In the genomic region with DNA sequence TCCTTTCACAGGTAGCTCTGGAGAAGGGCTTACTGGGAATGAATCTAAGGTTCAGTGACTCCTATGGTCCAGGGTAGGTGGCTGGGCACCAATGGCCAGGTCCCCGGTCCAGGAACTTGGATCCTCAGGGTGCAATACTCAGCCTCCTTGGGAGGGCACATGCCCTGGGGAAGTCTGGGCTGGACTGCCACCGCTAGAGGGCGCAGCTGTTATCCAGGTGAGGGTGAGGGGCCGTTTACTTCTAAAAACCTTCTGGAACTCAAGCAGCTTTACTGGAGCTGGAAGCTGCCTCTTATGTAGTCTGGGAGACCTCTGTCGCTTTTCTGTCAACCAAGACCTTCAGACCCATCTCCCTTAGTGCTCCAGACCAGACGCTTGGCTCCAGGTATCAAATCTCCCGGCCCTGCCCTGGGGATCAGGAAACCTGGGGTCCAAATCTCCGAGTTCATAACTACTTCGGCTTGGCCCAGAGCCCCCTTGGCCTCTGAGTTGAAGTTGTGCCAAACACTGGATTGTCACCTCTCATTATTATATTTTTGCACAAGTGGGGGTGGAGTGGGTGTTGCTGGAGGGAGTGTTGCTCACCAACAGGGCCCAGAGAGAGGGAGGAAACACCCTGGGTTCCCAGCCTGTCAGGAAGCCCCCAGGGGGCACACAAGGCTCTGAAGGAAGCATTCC, we compare ENCODE assay signal across 8 mouse cellular contexts. TPM values are rescaled to one million over a fixed set of nuclear protein-coding genes. Genes with fewer than 3 reads are reported as not detected.
DNase-seq lines count a peak whose midpoint lies in the region; ATAC-seq and TF ChIP-seq lines count a peak whose summit lies in the region.

No protein-coding gene starts in this region.

- 0 out of 2 replicates have a peak, but pooled peaks cover 3% of the 10 kb centered on the region for H3K9me3 ChIP-seq in limb, embryonic 14.5 days (ENCODE audit: control insufficient read depth, low read length)
- H3K9me3 ChIP-seq in stomach, postnatal 0 days (ENCODE audit: control insufficient read depth, low read length), result no peaks in the 10 kb centered on the region

- TF ChIP-seq CTCF in cortical plate, adult 2 months (IDR thresholded peaks at IDR 0.05; ENCODE audit: extremely low read depth, insufficient read depth, low read length), result peak; percentile 85
- TF ChIP-seq CTCF in stomach, postnatal 0 days (IDR thresholded peaks at IDR 0.05; ENCODE audit: low read depth), result peak; percentile 91

- H3K27ac ChIP-seq in cortical plate, adult 2 months (ENCODE audit: insufficient read depth, low read length), result no peak overlapping the region
- peak overlapping the region; percentile 56 for H3K27ac ChIP-seq in limb, embryonic 14.5 days (replicated peaks; ENCODE audit: low read depth, low read length)
- no peak overlapping the region for H3K27ac ChIP-seq in stomach, postnatal 0 days (replicated peaks)

- ATAC-seq in limb, embryonic 14.5 days (ENCODE audit: low FRiP score, low read depth), result no peak
- no peak for ATAC-seq in stomach, postnatal 0 days (ENCODE audit: low FRiP score, low TSS enrichment)

- 6% methylated on average over 9 of the region's 9 CpGs for WGBS in limb, embryonic 14.5 days
- 17% methylated on average over 9 of the region's 9 CpGs for WGBS in stomach, postnatal 0 days

- TF ChIP-seq EP300 in stomach, postnatal 0 days (optimal IDR thresholded peaks at IDR 0.05), result no peak

- peak; percentile 57 for DNase-seq in 3134 (ENCODE audit: extremely low read depth, insufficient read length, low spot score)
- peak; percentile 92 for DNase-seq in ZHBTc4 (ENCODE audit: low read depth, low spot score)
- peak; percentile 84 for DNase-seq in gastrocnemius, postnatal 14 days
- peak; percentile 90 for DNase-seq in induced T-regulatory cell, adult 2 months (ENCODE audit: low read depth)
- peak; percentile 80 for DNase-seq in limb, embryonic 14.5 days (ENCODE audit: low spot score)
- peak; percentile 55 to 76 for DNase-seq in natural killer cell, adult 2 months (ENCODE audit: low spot score in 2 of 2)
- DNase-seq in stomach, postnatal 0 days (ENCODE audit: low spot score), result peak; percentile 88

- H3K36me3 ChIP-seq in limb, embryonic 14.5 days (ENCODE audit: control insufficient read depth, insufficient read depth, low read length), result no peaks in the 10 kb centered on the region
- H3K36me3 ChIP-seq in stomach, postnatal 0 days (ENCODE audit: control insufficient read depth, insufficient read depth, low read length), result no peaks in the 10 kb centered on the region

- H3K4me1 ChIP-seq in cortical plate, adult 2 months (ENCODE audit: control insufficient read depth, insufficient read depth, low read length), result no peaks in the 10 kb centered on the region; the same call in 1 of the 2 replicates
- H3K4me1 ChIP-seq in limb, embryonic 14.5 days (ENCODE audit: control insufficient read depth, insufficient read depth, low read length), result peaks cover 38% of the 10 kb centered on the region
- H3K4me1 ChIP-seq in stomach, postnatal 0 days (replicated peaks; ENCODE audit: control insufficient read depth, insufficient read depth), result peaks cover 22% of the 10 kb centered on the region

- intact Hi-C loops in gastrocnemius, postnatal 14 days (cut with DNase I; ENCODE audit: low total_unique reads), result loop anchor here (5.0 kb wide), 1 partner anchor 83 kb away; no protein-coding TSS in a partner anchor

- H3K9ac ChIP-seq in limb, embryonic 14.5 days (ENCODE audit: low read depth, low read length, severe bottlenecking), result no peak overlapping the region
- no peak overlapping the region for H3K9ac ChIP-seq in stomach, postnatal 0 days (ENCODE audit: low read length)

- H3K27me3 ChIP-seq in limb, embryonic 14.5 days (ENCODE audit: control insufficient read depth, insufficient read depth, low read length), result no peaks in the 10 kb centered on the region
- no peaks in the 10 kb centered on the region for H3K27me3 ChIP-seq in stomach, postnatal 0 days (ENCODE audit: control insufficient read depth, insufficient read depth, low read length)

- TF ChIP-seq POLR2A in cortical plate, adult 2 months (IDR thresholded peaks at IDR 0.05; ENCODE audit: extremely low read depth, insufficient read depth, low read length), result no peak
- TF ChIP-seq POLR2A in limb, embryonic 14.5 days (IDR thresholded peaks at IDR 0.05; ENCODE audit: borderline replicate concordance, extremely low read depth, insufficient read depth, insufficient read length), result no peak

- no peak overlapping the region for H3K4me3 ChIP-seq in cortical plate, adult 2 months (ENCODE audit: insufficient read depth, low read length)
- H3K4me3 ChIP-seq in limb, embryonic 14.5 days (replicated peaks; ENCODE audit: low read length), result no peak overlapping the region
- no peak overlapping the region for H3K4me3 ChIP-seq in stomach, postnatal 0 days (ENCODE audit: low read depth, low read length)

- peak overlapping the region; percentile 4; the same call in 1 of the 2 replicates for H3K4me2 ChIP-seq in limb, embryonic 14.5 days (replicated peaks; ENCODE audit: low read depth, low read length, severe bottlenecking)
- no peak overlapping the region for H3K4me2 ChIP-seq in stomach, postnatal 0 days (replicated peaks; ENCODE audit: low read depth)

RNA-seq across cellular contexts. Expression of a gene that starts 2.9 kb away (rescaled TPM):
- 18.9 and 21.8 TPM in 2 replicates for polyA plus RNA-seq in cortical plate, adult 2 months (2012; rRNA removed)
- total RNA-seq in gastrocnemius, postnatal 14 days (2021), result 1 to 10 TPM; 2.1 to 8.8 TPM
- polyA plus RNA-seq in limb, embryonic 14.5 days (2012; rRNA removed), result 69.4 and 80.9 TPM in 2 replicates
- 9.8 and 10.2 TPM in 2 replicates for polyA plus RNA-seq in limb, embryonic 14.5 days (2014; fragmentation: Nextera tagmentation; extraction: Ambion mirVana)
- polyA plus RNA-seq in stomach, postnatal 0 days (2015; fragmentation: Nextera tagmentation; extraction: Ambion mirVana), result 2.2 and 2.4 TPM in 2 replicates

RNA-seq across cellular contexts. Expression of a gene that starts 23.2 kb away (rescaled TPM):
- polyA plus RNA-seq in cortical plate, adult 2 months (2012; rRNA removed), result 62.4 and 64.7 TPM in 2 replicates
- total RNA-seq in gastrocnemius, postnatal 14 days (2021), result 10 to 100 TPM in 1 of 2 experiments, 1 to 10 TPM in 1; 9.1 to 11.7 TPM
- polyA plus RNA-seq in limb, embryonic 14.5 days (2012; rRNA removed), result 55.9 and 62.8 TPM in 2 replicates
- polyA plus RNA-seq in limb, embryonic 14.5 days (2014; fragmentation: Nextera tagmentation; extraction: Ambion mirVana), result 50.1 and 54.1 TPM in 2 replicates
- 20.1 and 20.5 TPM in 2 replicates for polyA plus RNA-seq in stomach, postnatal 0 days (2015; fragmentation: Nextera tagmentation; extraction: Ambion mirVana)

RNA-seq across cellular contexts. Expression of a gene that starts 46.8 kb away (rescaled TPM):
- 1,448 and 1,495 TPM in 2 replicates for polyA plus RNA-seq in cortical plate, adult 2 months (2012; rRNA removed)
- 100 to 1,000 TPM; 167 TPM for total RNA-seq in gastrocnemius, postnatal 14 days (2021)
- polyA plus RNA-seq in limb, embryonic 14.5 days (2012; rRNA removed), result 478 and 552 TPM in 2 replicates
- 850 and 909 TPM in 2 replicates for polyA plus RNA-seq in limb, embryonic 14.5 days (2014; fragmentation: Nextera tagmentation; extraction: Ambion mirVana)
- 1,651 and 1,766 TPM in 2 replicates for polyA plus RNA-seq in stomach, postnatal 0 days (2015; fragmentation: Nextera tagmentation; extraction: Ambion mirVana)

RNA-seq across cellular contexts. Expression of a gene that starts 58.1 kb away (rescaled TPM):
- polyA plus RNA-seq in cortical plate, adult 2 months (2012; rRNA removed), result 265 TPM in 2 replicates
- 10 to 100 TPM; 52.6 to 62.6 TPM for total RNA-seq in gastrocnemius, postnatal 14 days (2021)
- 157 and 181 TPM in 2 replicates for polyA plus RNA-seq in limb, embryonic 14.5 days (2012; rRNA removed)
- 203 and 212 TPM in 2 replicates for polyA plus RNA-seq in limb, embryonic 14.5 days (2014; fragmentation: Nextera tagmentation; extraction: Ambion mirVana)
- 121 and 126 TPM in 2 replicates for polyA plus RNA-seq in stomach, postnatal 0 days (2015; fragmentation: Nextera tagmentation; extraction: Ambion mirVana)
